Mouse (Mus musculus): ENCODE results near the gene 1700113H08Rik. TPM values are rescaled to one million over a fixed set of nuclear protein-coding genes. Genes with fewer than 3 reads are reported as not detected.
A peak's percentile ranks its signal among the peaks of the same experiment; 100 is the strongest.

The 1700113H08Rik gene
- total and polyA plus RNA-seq, 2 experiments from 2014 or later, result 0.27 TPM; not detected in 1

- TF ChIP-seq CTCF (IDR thresholded peaks at IDR 0.05; ENCODE audit: low read depth), result no peak
- H3K27ac ChIP-seq (ENCODE audit: low read depth, low read length), result peak overlapping the region; percentile 29; the same call in 1 of the 2 replicates
- no peaks in the 10 kb centered on the region for H3K27me3 ChIP-seq (ENCODE audit: insufficient read depth, low read length)
- H3K36me3 ChIP-seq (ENCODE audit: insufficient read depth), result no peaks in the 10 kb centered on the region
- WGBS, result 32% methylated on average over 10 of the region's 10 CpGs
- H3K4me3 ChIP-seq (ENCODE audit: low read depth, low read length), result no peak overlapping the region
- H3K4me1 ChIP-seq (ENCODE audit: insufficient read depth), result peaks cover 24% of the 10 kb centered on the region
- H3K9ac ChIP-seq, result no peak overlapping the region
- H3K9me3 ChIP-seq (ENCODE audit: low read length), result no peaks in the 10 kb centered on the region
- H3K4me2 ChIP-seq (ENCODE audit: low read depth), result 0 out of 2 replicates have a peak overlapping the region, but pooled peaks have one; percentile 19
- DNase-seq (peak; percentile 78), ATAC-seq (peak; percentile 65)
Observed at GRCm38 (mm10) chr10:87109038-87109771, 51.4 kb downstream of the 1700113H08Rik start.

GRCm38 (mm10) chr10:87110909-87111308, 53.1 kb downstream of the 1700113H08Rik start:
- Histone ChIP-seq H3K9me3 (ENCODE audit: low read length) (no peaks in the 10 kb centered on the region), H3K27ac (ENCODE audit: low read depth, low read length) (no peak overlapping the region), H3K4me3 (ENCODE audit: low read depth, low read length) (no peak overlapping the region), H3K4me1 (ENCODE audit: insufficient read depth) (peaks cover 24% of the 10 kb centered on the region), H3K36me3 (ENCODE audit: insufficient read depth) (no peaks in the 10 kb centered on the region), H3K4me2 (ENCODE audit: low read depth) (no peak overlapping the region), H3K27me3 (ENCODE audit: insufficient read depth, low read length) (no peaks in the 10 kb centered on the region), H3K9ac (no peak overlapping the region)
- peak; percentile 63 for DNase-seq
- ATAC-seq, result peak; percentile 81
- TF ChIP-seq CTCF (IDR thresholded peaks at IDR 0.05; ENCODE audit: low read depth), result no peak
- WGBS, result 36% methylated on average over 3 of the region's 3 CpGs

- Histone ChIP-seq H3K36me3 (ENCODE audit: insufficient read depth) (no peaks in the 10 kb centered on the region), H3K4me3 (ENCODE audit: low read depth, low read length) (no peak overlapping the region), H3K27ac (ENCODE audit: low read depth, low read length) (no peak overlapping the region), H3K4me2 (ENCODE audit: low read depth) (no peak overlapping the region), H3K9me3 (ENCODE audit: low read length) (no peaks in the 10 kb centered on the region), H3K9ac (no peak overlapping the region), H3K4me1 (ENCODE audit: insufficient read depth) (no peaks in the 10 kb centered on the region), H3K27me3 (ENCODE audit: insufficient read depth, low read length) (no peaks in the 10 kb centered on the region)
- no peak for DNase-seq
- 92% methylated on average over 5 of the region's 5 CpGs for WGBS
- no peak for TF ChIP-seq CTCF (IDR thresholded peaks at IDR 0.05; ENCODE audit: low read depth)
- no peak for ATAC-seq
Observed at GRCm38 (mm10) chr10:87125094-87125493, 67.2 kb downstream of the 1700113H08Rik start.

GRCm38 (mm10) chr10:87126186-87126824, 68.5 kb downstream of the 1700113H08Rik start:
- peak; percentile 50 for TF ChIP-seq CTCF (IDR thresholded peaks at IDR 0.05; ENCODE audit: low read depth)
- DNase-seq (no peak), ATAC-seq (no peak)
- H3K4me2 ChIP-seq (ENCODE audit: low read depth), result no peak overlapping the region
- H3K27me3 ChIP-seq (ENCODE audit: insufficient read depth, low read length), result no peaks in the 10 kb centered on the region
- 86% methylated on average over 12 of the region's 12 CpGs for WGBS
- no peak overlapping the region for H3K4me3 ChIP-seq (ENCODE audit: low read depth, low read length)
- H3K27ac ChIP-seq (ENCODE audit: low read depth, low read length), result no peak overlapping the region
- no peaks in the 10 kb centered on the region for H3K4me1 ChIP-seq (ENCODE audit: insufficient read depth)
- H3K9ac ChIP-seq, result no peak overlapping the region
- H3K9me3 ChIP-seq (ENCODE audit: low read length), result no peaks in the 10 kb centered on the region
- H3K36me3 ChIP-seq (ENCODE audit: insufficient read depth), result no peaks in the 10 kb centered on the region

- Histone ChIP-seq H3K4me2 (ENCODE audit: low read depth) (no peak overlapping the region), H3K27ac (ENCODE audit: low read depth, low read length) (no peak overlapping the region), H3K4me3 (ENCODE audit: low read depth, low read length) (no peak overlapping the region), H3K9ac (no peak overlapping the region), H3K27me3 (ENCODE audit: insufficient read depth, low read length) (no peaks in the 10 kb centered on the region), H3K36me3 (ENCODE audit: insufficient read depth) (no peaks in the 10 kb centered on the region), H3K9me3 (ENCODE audit: low read length) (no peaks in the 10 kb centered on the region), H3K4me1 (ENCODE audit: insufficient read depth) (no peaks in the 10 kb centered on the region)
- TF ChIP-seq CTCF (IDR thresholded peaks at IDR 0.05; ENCODE audit: low read depth), result no peak
- ATAC-seq (no peak), DNase-seq (no peak)
- 98% methylated on average over 6 of the region's 6 CpGs for WGBS
Observed at GRCm38 (mm10) chr10:87151050-87151449, 93.2 kb downstream of the 1700113H08Rik start.

DNA sequence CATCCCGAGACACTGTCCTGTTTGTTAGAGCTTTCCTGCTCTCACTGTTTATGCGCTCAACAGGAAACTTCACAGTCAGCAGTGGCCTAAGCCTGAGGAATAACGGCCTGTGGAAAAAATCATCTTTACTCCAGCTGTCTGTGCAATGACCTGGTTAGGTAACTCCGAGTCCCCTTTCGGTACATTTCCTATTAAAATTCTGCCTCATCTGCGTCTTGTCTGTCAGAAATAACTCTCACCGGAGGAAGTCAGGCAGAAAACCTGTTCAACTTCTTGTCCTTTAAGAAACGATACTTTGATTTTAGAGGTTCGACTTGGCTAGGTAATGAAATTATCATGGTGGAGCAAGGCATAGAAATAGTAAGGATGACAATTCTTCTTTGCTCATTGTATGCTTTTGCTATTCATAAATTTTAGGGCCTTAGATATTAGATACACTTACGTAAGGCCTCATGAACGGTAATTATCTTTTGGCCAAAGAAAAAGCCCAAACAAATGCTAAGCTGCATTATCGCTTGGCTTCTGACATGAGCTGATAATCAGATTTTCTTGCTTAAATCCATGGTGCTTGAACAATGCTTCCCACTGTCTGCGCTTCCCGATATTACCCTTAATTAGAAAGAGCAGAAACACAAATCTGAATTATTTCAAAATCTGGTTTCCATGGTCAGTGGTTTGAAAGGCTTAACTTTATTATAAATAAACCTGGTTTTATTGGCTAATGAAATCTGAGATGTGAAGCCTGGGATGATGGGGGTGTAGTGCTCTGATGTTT, 96.1 kb downstream of the 1700113H08Rik start:
- WGBS, result 73% methylated on average over 14 of the region's 14 CpGs
- H3K27ac ChIP-seq (ENCODE audit: low read depth, low read length), result no peak overlapping the region
- TF ChIP-seq CTCF (IDR thresholded peaks at IDR 0.05; ENCODE audit: low read depth), result no peak
- H3K9ac ChIP-seq, result no peak overlapping the region
- no peaks in the 10 kb centered on the region for H3K36me3 ChIP-seq (ENCODE audit: insufficient read depth)
- H3K4me1 ChIP-seq (ENCODE audit: insufficient read depth), result no peaks in the 10 kb centered on the region
- H3K9me3 ChIP-seq (ENCODE audit: low read length), result no peaks in the 10 kb centered on the region
- H3K4me2 ChIP-seq (ENCODE audit: low read depth), result no peak overlapping the region
- no peaks in the 10 kb centered on the region for H3K27me3 ChIP-seq (ENCODE audit: insufficient read depth, low read length)
- DNase-seq (no peak), ATAC-seq (no peak)
- no peak overlapping the region for H3K4me3 ChIP-seq (ENCODE audit: low read depth, low read length)

Measured in forebrain, postnatal 0 days (tissue).